Mouse (Mus musculus) 3134 (cell line): ENCODE data around the gene Snap23.

Experiments used
- DNase-seq: peaks from one replicate; pipeline ENCODE4 v3.0.0-alpha.2; 2011; ENCODE audit warnings: low spot score; ENCODE audit not compliant: insufficient read length; ENCODE audit errors: extremely low read depth

Gene Snap23

GRCm38 (mm10) chr2:120577799-120578198 lies 10.3 kb downstream of the Snap23 start:
- no peak for DNase-seq

- DNase-seq = no peak
These were observed 10.8 kb downstream of the Snap23 start for GRCm38 (mm10) chr2:120578286-120578685.

GRCm38 (mm10) chr2:120589759-120590158 lies 22.3 kb downstream of the Snap23 start:
- DNase-seq = no peak

- DNase-seq = no peak
These were observed 24.8 kb downstream of the Snap23 start for GRCm38 (mm10) chr2:120592227-120592626.

GRCm38 (mm10) chr2:120597734-120598133 lies 30.3 kb downstream of the Snap23 start:
- DNase-seq = no peak

- no peak for DNase-seq
These were observed 32.0 kb downstream of the Snap23 start for GRCm38 (mm10) chr2:120599506-120599905.

- no peak for DNase-seq
These were observed 38.7 kb downstream of the Snap23 start for GRCm38 (mm10) chr2:120606021-120606690.

- peak; percentile 93 for DNase-seq
These were observed 41.6 kb downstream of the Snap23 start, which contains the start of the genes Haus2 and Lrrc57 for GRCm38 (mm10) chr2:120608830-120609723. Gene Haus2 (plus strand): TSS chr2:120609383. Gene Lrrc57 (minus strand): TSS chr2:120609520.

GRCm38 (mm10) chr2:120616279-120617163 lies 49.0 kb downstream of the Snap23 start:
- no peak for DNase-seq

GRCm38 (mm10) chr2:120619538-120619937 lies 52.1 kb downstream of the Snap23 start:
- DNase-seq = no peak

- no peak for DNase-seq
These were observed 55.4 kb downstream of the Snap23 start for GRCm38 (mm10) chr2:120622920-120623319.

GRCm38 (mm10) chr2:120628076-120628865 lies 60.8 kb downstream of the Snap23 start:
- no peak for DNase-seq

GRCm38 (mm10) chr2:120628886-120629735 lies 61.6 kb downstream of the Snap23 start, which contains the start of gene Stard9:
Gene Stard9 (plus strand): TSS chr2:120629121.
- peak; percentile 100 for DNase-seq

- no peak for DNase-seq
These were observed 62.8 kb downstream of the Snap23 start for GRCm38 (mm10) chr2:120630246-120630645.

- no peak for DNase-seq
These were observed 63.2 kb downstream of the Snap23 start for GRCm38 (mm10) chr2:120630655-120631054.

- DNase-seq = no peak
These were observed 64.0 kb downstream of the Snap23 start for GRCm38 (mm10) chr2:120631521-120631920.

GRCm38 (mm10) chr2:120631957-120632356 lies 64.5 kb downstream of the Snap23 start:
- no peak for DNase-seq

- no peak for DNase-seq
These were observed 73.4 kb downstream of the Snap23 start for GRCm38 (mm10) chr2:120640835-120641234.

GRCm38 (mm10) chr2:120643836-120644235 lies 76.4 kb downstream of the Snap23 start:
- DNase-seq = no peak
